Mouse (Mus musculus): ENCODE results near the gene 4930503B20Rik.

DNA sequence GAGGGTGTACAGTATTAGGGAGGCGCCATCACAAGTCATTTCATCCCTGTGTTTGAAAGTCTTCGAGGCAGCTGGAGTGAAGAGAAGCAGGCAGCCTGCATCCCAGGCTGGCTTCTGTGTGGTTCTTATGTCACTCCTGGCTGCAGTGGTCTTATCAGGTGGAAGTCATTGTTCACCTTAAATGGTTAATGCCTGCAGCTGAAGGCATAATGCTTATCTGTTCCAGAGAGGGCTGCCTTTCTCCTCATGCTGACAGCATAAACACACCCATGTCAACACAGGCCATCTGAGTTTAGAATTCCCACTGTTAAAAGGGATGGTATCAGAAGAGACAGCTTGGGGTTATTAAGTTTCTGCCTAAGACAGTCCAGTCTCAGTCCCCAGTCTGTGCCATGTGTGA is 49.9 kb downstream of the 4930503B20Rik start:
- no peak for TF ChIP-seq CTCF (IDR thresholded peaks at IDR 0.05; ENCODE audit: extremely low read depth, insufficient read length, insufficient replicate concordance, low read depth, low read length)
- TF ChIP-seq POLR2A (IDR thresholded peaks at IDR 0.05; ENCODE audit: low read depth, low read length), result no peak

All from small intestine, adult 2 months (tissue).